Mouse (Mus musculus) embryonic facial prominence, embryonic 10.5 days (tissue): ENCODE results near the gene Fxr2. TPM values are rescaled to one million over a fixed set of nuclear protein-coding genes. Genes with fewer than 3 reads are reported as not detected.

ENCODE experiments used
- DNase-seq: peaks from one replicate; pipeline ENCODE4 v3.0.0-alpha.2; 2017; ENCODE audit warnings: low spot score
- H3K27ac ChIP-seq: fragments of 300-500 bp; sonication (generic); replicated peaks from 2 replicates; pipeline ENCODE4 v1.5.1; 2016; ENCODE audit warnings: mild to moderate bottlenecking
- H3K27me3 ChIP-seq: fragments of 300-500 bp; sonication (generic); replicated peaks from 2 replicates; pipeline ENCODE4 v1.6.1; 2016; ENCODE audit warnings: low read depth, mild to moderate bottlenecking; ENCODE audit not compliant: poor library complexity, severe bottlenecking
- H3K36me3 ChIP-seq: fragments of 300-500 bp; sonication (generic); replicated peaks from 2 replicates; pipeline ENCODE4 v1.6.1; 2016; ENCODE audit warnings: mild to moderate bottlenecking, moderate library complexity
- H3K4me1 ChIP-seq: fragments of 300-500 bp; sonication (generic); 2 replicates; pipeline ENCODE4 v1.6.1; 2016
- H3K4me3 ChIP-seq: fragments of 300-500 bp; sonication (generic); 2 replicates; pipeline ENCODE4 v1.5.1; 2016; ENCODE audit warnings: mild to moderate bottlenecking, moderate library complexity
- H3K9me3 ChIP-seq: fragments of 300-500 bp; sonication (generic); 2 replicates; pipeline ENCODE4 v1.6.1; 2016; ENCODE audit warnings: mild to moderate bottlenecking
- WGBS: fragments of 180-500 bp; shearing (Covaris S2); methylation state at CpG from one replicate; pipeline ENCODE4 v1.1.7; 2016; 5-methylcytosine and 5-hydroxymethylcytosine counted together
- polyA plus RNA-seq: library from polyadenylated mRNA; unstranded; fragments of >200 nt; fragmentation: Nextera tagmentation; extraction: Ambion mirVana; gene quantifications from 2 replicates; pipeline ENCODE4 v1.2.1, GENCODE M21; 2016

The Fxr2 gene
- polyA plus RNA-seq: 45.2 and 45.5 TPM in 2 replicates

- peak; percentile 100 for DNase-seq
- Histone ChIP-seq H3K4me3 (peak within 1 kb of the TSS; percentile 99), H3K36me3 (peaks cover 32% of the 10 kb centered on the region), H3K4me1 (peaks cover 28% of the 10 kb centered on the region), H3K27me3 (no peaks in the 10 kb centered on the region), H3K27ac (peak within 1 kb of the TSS; percentile 98), H3K9me3 (no peaks in the 10 kb centered on the region)
- under 1% methylated on average over 55 of the region's 56 CpGs for WGBS
Measured at GRCm38 (mm10) chr11:69632284-69633089, at the start of gene Fxr2. Fxr2 (plus strand) TSS chr11:69632990.

- Histone ChIP-seq H3K9me3 (no peaks in the 10 kb centered on the region), H3K4me1 (peaks cover 25% of the 10 kb centered on the region), H3K27ac (no peak overlapping the region), H3K36me3 (peaks cover 60% of the 10 kb centered on the region), H3K4me3 (0 out of 2 replicates have a peak overlapping the region, but pooled peaks have one; percentile 19), H3K27me3 (no peaks in the 10 kb centered on the region)
- WGBS: 92% methylated on average over 7 of the region's 7 CpGs
- no peak for DNase-seq
Measured at GRCm38 (mm10) chr11:69584008-69584407, 48.8 kb upstream of the Fxr2 start.

DNA sequence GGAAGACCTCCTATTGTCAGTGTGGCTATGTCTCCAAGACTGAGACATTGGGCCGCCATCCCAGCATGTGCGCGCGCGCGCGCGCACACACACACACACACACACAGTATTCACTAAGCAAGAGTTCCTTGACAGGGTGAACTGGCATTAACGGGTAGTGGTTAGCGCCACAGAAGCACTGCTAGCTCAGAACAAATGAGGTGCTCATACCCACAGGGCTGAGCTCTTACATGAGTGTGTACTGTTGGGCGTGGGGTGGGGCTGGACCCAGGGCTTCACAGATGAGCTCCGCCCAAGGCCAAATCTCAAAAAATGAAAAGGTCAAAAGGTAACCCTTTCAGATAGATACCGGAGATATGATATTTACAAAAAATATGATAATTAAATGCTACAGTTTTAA is 47.9 kb upstream of the Fxr2 start:
- 95% methylated on average over 13 of the region's 13 CpGs for WGBS

GRCm38 (mm10) chr11:69585718-69586325 is 47.0 kb upstream of the Fxr2 start:
- WGBS: 86% methylated on average over 7 of the region's 7 CpGs
- no peak overlapping the region for H3K27ac ChIP-seq
- peaks cover 18% of the 10 kb centered on the region for H3K4me1 ChIP-seq
- DNase-seq: no peak
- H3K4me3 ChIP-seq: no peak overlapping the region
- H3K9me3 ChIP-seq: no peaks in the 10 kb centered on the region
- H3K36me3 ChIP-seq: peaks cover 78% of the 10 kb centered on the region
- H3K27me3 ChIP-seq: no peaks in the 10 kb centered on the region

More for the DNA sequence above, 47.9 kb upstream of the Fxr2 start:
- H3K36me3 ChIP-seq: peaks cover 69% of the 10 kb centered on the region
- no peaks in the 10 kb centered on the region for H3K27me3 ChIP-seq
- H3K4me3 ChIP-seq: no peak overlapping the region
- H3K9me3 ChIP-seq: no peaks in the 10 kb centered on the region
- no peak overlapping the region for H3K27ac ChIP-seq
- peaks cover 19% of the 10 kb centered on the region for H3K4me1 ChIP-seq
- no peak for DNase-seq

- Histone ChIP-seq H3K4me3 (no peak overlapping the region), H3K27ac (no peak overlapping the region), H3K4me1 (0 out of 2 replicates have a peak, but pooled peaks cover 7% of the 10 kb centered on the region), H3K27me3 (no peaks in the 10 kb centered on the region), H3K9me3 (no peaks in the 10 kb centered on the region), H3K36me3 (peaks cover 91% of the 10 kb centered on the region)
- WGBS: 91% methylated on average over 22 of the region's 22 CpGs
- DNase-seq: no peak
Measured at GRCm38 (mm10) chr11:69589207-69589834, 43.5 kb upstream of the Fxr2 start.

GRCm38 (mm10) chr11:69590622-69591021 is 42.2 kb upstream of the Fxr2 start:
- Histone ChIP-seq H3K27ac (no peak overlapping the region), H3K9me3 (no peaks in the 10 kb centered on the region), H3K36me3 (peaks cover 95% of the 10 kb centered on the region), H3K4me3 (no peak overlapping the region), H3K27me3 (no peaks in the 10 kb centered on the region), H3K4me1 (0 out of 2 replicates have a peak, but pooled peaks cover 7% of the 10 kb centered on the region)
- no peak for DNase-seq
- 94% methylated on average over 8 of the region's 8 CpGs for WGBS

DNA sequence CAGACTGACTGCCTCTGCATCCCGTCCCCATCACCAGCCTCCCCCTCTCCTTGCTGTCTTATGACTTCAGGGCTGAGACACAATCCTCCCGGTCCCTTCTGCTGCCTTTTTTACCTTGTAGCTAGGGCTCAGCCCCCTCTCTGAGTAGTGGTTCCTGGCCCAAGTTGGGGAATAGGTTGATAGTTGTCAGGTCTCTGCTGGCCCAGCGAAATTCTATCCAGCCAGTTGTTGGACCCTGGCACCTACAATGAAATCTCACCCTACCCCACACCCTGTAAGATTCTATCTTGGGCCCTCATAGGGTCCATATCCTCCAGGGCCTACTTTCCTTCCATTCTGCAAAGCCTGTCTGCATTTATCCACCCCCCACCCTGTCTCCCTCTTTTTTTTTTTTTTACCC is 41.4 kb upstream of the Fxr2 start:
- H3K4me1 ChIP-seq: no peaks in the 10 kb centered on the region
- no peak for DNase-seq
- H3K36me3 ChIP-seq: peaks cover 91% of the 10 kb centered on the region
- H3K27me3 ChIP-seq: no peaks in the 10 kb centered on the region
- no peak overlapping the region for H3K4me3 ChIP-seq
- no peak overlapping the region for H3K27ac ChIP-seq
- WGBS: 81% methylated on average over 3 of the region's 3 CpGs
- H3K9me3 ChIP-seq: no peaks in the 10 kb centered on the region

DNA sequence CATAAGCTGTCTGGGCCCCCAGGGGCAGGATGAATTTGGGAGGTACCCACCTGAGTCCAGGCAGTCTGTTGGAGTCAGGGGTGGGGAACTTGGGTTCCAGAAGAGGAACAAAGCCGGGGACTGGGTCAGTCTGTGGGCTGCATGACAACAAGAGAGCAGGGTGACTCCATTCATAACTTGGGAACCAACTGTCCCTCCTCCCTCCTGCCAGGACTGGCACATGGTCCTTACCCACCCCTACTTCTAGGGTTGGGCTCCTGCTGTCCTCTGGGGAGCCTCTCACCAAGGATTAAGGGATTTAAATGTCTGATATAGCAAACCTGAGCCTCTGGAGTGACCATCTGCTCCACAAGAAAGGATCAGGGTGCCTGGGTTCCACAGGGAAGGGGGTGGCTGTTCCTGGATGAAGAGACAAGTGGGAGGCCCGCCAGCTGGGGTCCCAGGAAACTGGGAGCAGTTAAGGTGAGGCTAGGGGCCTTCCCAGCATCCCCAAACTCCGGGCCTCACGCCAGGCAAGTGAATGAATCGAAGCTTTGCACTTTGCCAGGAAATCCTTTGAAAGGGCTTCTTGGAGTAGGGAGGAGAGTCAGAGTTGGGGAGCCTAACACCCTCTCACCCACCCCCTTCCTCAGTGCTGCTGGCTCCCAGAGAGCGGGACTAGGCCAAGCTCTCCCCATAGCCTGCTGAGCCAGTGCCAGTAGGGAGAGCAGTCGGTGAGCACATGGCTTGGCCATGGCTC is 40.7 kb upstream of the Fxr2 start:
- no peaks in the 10 kb centered on the region for H3K4me1 ChIP-seq
- H3K36me3 ChIP-seq: peaks cover 85% of the 10 kb centered on the region
- H3K27me3 ChIP-seq: no peaks in the 10 kb centered on the region
- no peak overlapping the region for H3K4me3 ChIP-seq
- 83% methylated on average over 7 of the region's 7 CpGs for WGBS
- no peaks in the 10 kb centered on the region for H3K9me3 ChIP-seq
- H3K27ac ChIP-seq: no peak overlapping the region
- no peak for DNase-seq

- Histone ChIP-seq H3K27me3 (no peaks in the 10 kb centered on the region), H3K4me3 (no peak overlapping the region), H3K36me3 (peaks cover 78% of the 10 kb centered on the region), H3K27ac (no peak overlapping the region), H3K4me1 (no peaks in the 10 kb centered on the region), H3K9me3 (no peaks in the 10 kb centered on the region)
- DNase-seq: no peak
- 86% methylated on average over 4 of the region's 4 CpGs for WGBS
Measured at GRCm38 (mm10) chr11:69592799-69593198, 40.0 kb upstream of the Fxr2 start.

GRCm38 (mm10) chr11:69594853-69595252 is 37.9 kb upstream of the Fxr2 start:
- WGBS: 96% methylated on average over 6 of the region's 6 CpGs
- DNase-seq: no peak
- Histone ChIP-seq H3K36me3 (peaks cover 57% of the 10 kb centered on the region), H3K4me1 (peaks cover 8% of the 10 kb centered on the region), H3K4me3 (no peak overlapping the region), H3K27ac (no peak overlapping the region), H3K27me3 (no peaks in the 10 kb centered on the region), H3K9me3 (no peaks in the 10 kb centered on the region)

- Histone ChIP-seq H3K4me1 (peaks cover 36% of the 10 kb centered on the region), H3K27me3 (peaks cover 20% of the 10 kb centered on the region), H3K4me3 (peak overlapping the region; percentile 36), H3K9me3 (no peaks in the 10 kb centered on the region), H3K27ac (peak overlapping the region; percentile 81), H3K36me3 (peaks cover 15% of the 10 kb centered on the region)
- WGBS: 5% methylated on average over 9 of the region's 9 CpGs
- DNase-seq: no peak
Measured at GRCm38 (mm10) chr11:69599436-69599835, 33.4 kb upstream of the Fxr2 start.

DNA sequence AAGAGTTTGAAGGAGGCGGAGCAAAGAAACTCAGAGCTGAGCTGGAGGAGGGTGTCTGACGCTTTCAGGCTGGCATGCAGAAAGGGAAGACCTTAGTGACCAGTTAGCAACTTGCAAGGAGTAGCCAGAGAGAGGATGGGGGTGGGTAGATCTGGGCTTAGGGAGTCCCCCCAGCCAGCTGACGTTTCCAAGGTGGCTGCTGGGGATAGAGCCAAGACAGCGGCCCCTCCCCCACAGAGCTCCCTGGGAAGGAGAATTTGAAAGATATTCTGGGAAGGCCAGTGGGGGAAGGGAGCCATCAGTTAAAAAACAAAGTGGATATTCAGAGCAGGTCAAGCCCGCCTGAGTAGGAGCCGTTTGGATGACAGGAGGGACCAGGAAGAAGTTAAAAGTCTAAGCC is 32.7 kb upstream of the Fxr2 start:
- Histone ChIP-seq H3K4me1 (peaks cover 43% of the 10 kb centered on the region), H3K36me3 (peaks cover 8% of the 10 kb centered on the region; the same call in 1 of the 2 replicates), H3K4me3 (peak overlapping the region; percentile 36), H3K9me3 (no peaks in the 10 kb centered on the region), H3K27ac (peak overlapping the region; percentile 81), H3K27me3 (peaks cover 26% of the 10 kb centered on the region)
- peak; percentile 74 for DNase-seq
- 10% methylated on average over 6 of the region's 6 CpGs for WGBS
